Mouse (Mus musculus) midbrain, embryonic 10.5 days (tissue): ENCODE data around the gene Mycbpap. TPM values are rescaled to one million over a fixed set of nuclear protein-coding genes. Genes with fewer than 3 reads are reported as not detected.

Experiments
- DNase-seq: peaks from one replicate; pipeline ENCODE4 v3.0.0-alpha.2; 2017; ENCODE audit warnings: low spot score
- H3K27ac ChIP-seq: fragments of 300-500 bp; sonication (generic); replicated peaks from 2 replicates; pipeline ENCODE4 v1.5.1; 2016; ENCODE audit warnings: mild to moderate bottlenecking
- H3K27me3 ChIP-seq: fragments of 300-500 bp; sonication (generic); 2 replicates; pipeline ENCODE4 v1.6.1; 2016; ENCODE audit warnings: low read depth, mild to moderate bottlenecking; ENCODE audit not compliant: poor library complexity, severe bottlenecking
- H3K36me3 ChIP-seq: fragments of 300-500 bp; sonication (generic); 2 replicates; pipeline ENCODE4 v1.6.1; 2016; ENCODE audit warnings: mild to moderate bottlenecking, moderate library complexity
- H3K4me1 ChIP-seq: fragments of 300-500 bp; sonication (generic); 2 replicates; pipeline ENCODE4 v1.6.1; 2016
- H3K4me3 ChIP-seq: fragments of 300-500 bp; sonication (generic); 2 replicates; pipeline ENCODE4 v1.5.1; 2016; ENCODE audit warnings: mild to moderate bottlenecking, moderate library complexity
- H3K9me3 ChIP-seq: fragments of 300-500 bp; sonication (generic); replicated peaks from 2 replicates; pipeline ENCODE4 v1.6.1; 2016; ENCODE audit warnings: mild to moderate bottlenecking
- WGBS: fragments of 180-500 bp; shearing (Covaris S2); methylation state at CpG from one replicate; pipeline ENCODE4 v1.1.7; 2016; 5-methylcytosine and 5-hydroxymethylcytosine counted together
- polyA plus RNA-seq: library from polyadenylated mRNA; unstranded; fragments of >200 nt; fragmentation: Nextera tagmentation; extraction: Ambion mirVana; gene quantifications from 2 replicates; pipeline ENCODE4 v1.2.1, GENCODE M21; 2016

Mycbpap gene
- polyA plus RNA-seq, 1 experiment from 2014 or later, result 2.9 TPM

DNA sequence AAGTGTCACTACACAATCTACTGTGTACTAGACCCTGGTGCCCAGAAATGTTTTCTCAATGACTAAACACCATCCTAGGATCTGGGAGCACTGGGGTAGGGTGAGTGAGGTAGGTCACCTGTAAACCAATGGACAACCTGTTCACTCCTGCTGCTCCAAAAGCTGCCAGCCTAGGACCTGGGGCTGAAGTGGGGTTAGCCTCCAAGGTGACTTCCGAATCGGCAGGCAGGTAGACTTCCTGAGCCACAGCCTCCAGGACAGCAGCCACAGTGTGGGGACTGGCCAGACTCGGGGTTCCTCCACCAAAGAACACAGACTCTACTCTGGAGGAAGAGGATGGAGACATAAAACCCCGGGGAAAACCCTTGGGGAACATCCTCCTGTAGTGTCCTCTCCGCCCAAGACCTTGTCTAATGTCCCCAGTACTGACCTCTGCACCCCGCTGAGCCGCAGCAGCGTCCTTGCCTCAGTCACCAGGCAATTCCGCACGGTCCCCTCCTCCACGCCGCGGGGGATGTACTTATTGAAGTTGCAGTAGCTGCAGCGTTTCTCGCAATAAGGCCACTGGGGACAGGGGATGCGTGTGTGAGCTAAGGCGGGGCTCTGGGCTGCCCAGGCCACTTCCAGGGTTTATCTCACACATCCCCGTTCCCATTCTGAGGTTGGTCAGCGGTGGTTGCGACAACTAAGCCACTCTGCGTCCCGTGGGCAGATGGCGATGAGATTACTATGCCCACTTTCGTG lies 26.7 kb upstream of the Mycbpap start:
- 15% methylated on average over 24 of the region's 24 CpGs for WGBS
- no peaks in the 10 kb centered on the region; the same call in 1 of the 2 replicates for H3K9me3 ChIP-seq
- DNase-seq, result peak; percentile 49
- H3K36me3 ChIP-seq, result peaks cover 3% of the 10 kb centered on the region; the same call in 1 of the 2 replicates
- H3K4me3 ChIP-seq, result peak overlapping the region; percentile 69
- H3K27me3 ChIP-seq, result no peaks in the 10 kb centered on the region
- peak overlapping the region; percentile 94 for H3K27ac ChIP-seq
- H3K4me1 ChIP-seq, result peaks cover 26% of the 10 kb centered on the region

DNA sequence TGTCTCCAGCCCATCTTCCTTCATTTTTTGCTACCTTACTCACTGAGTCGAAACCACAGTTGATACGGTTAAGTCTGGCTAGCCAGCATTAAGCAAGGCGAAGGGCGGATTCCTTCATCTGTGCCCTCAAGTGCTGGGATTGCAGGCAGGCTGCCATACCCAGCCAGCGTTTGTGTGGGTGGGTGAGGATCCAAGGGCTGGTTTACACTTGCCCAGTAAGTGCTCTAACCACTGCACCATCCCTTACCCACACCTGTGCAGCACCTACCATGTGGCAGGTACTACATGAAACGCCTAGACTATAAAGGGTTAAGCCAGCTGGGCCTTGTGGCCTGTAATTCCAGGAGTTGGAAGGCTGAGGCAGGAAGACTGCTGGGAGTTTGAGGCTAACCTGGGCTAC lies 25.7 kb upstream of the Mycbpap start:
- peaks cover 26% of the 10 kb centered on the region for H3K4me1 ChIP-seq
- DNase-seq, result no peak
- WGBS, result 92% methylated on average over 6 of the region's 6 CpGs
- no peak overlapping the region for H3K27ac ChIP-seq
- H3K4me3 ChIP-seq, result no peak overlapping the region
- no peaks in the 10 kb centered on the region; the same call in 1 of the 2 replicates for H3K9me3 ChIP-seq
- H3K36me3 ChIP-seq, result peaks cover 13% of the 10 kb centered on the region
- H3K27me3 ChIP-seq, result no peaks in the 10 kb centered on the region

DNA sequence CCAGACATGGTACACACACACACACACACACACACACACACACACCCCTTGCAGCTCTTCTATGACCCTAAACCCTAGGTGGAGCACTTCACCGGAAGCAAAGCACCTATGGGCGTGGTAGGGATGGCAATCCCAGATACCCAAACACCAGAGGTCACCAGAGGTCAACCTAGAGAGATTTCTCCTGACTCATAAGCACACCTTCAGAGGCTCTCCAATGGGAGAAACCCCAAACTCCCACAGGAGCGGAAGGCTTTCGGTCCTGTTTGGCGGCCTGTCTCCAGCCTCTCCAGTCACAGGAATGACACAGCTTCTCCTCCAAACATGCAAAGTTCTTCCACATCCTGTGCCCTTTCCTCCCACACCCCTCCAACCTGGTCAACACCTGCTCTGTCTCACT lies 24.8 kb upstream of the Mycbpap start:
- Histone ChIP-seq H3K4me3 (no peak overlapping the region), H3K27me3 (no peaks in the 10 kb centered on the region), H3K4me1 (peaks cover 26% of the 10 kb centered on the region), H3K36me3 (peaks cover 16% of the 10 kb centered on the region), H3K27ac (no peak overlapping the region), H3K9me3 (no peaks in the 10 kb centered on the region; the same call in 1 of the 2 replicates)
- no peak for DNase-seq
- 95% methylated on average over 5 of the region's 5 CpGs for WGBS

GRCm38 (mm10) chr11:94544422-94544821 lies 22.9 kb upstream of the Mycbpap start:
- Histone ChIP-seq H3K27me3 (no peaks in the 10 kb centered on the region), H3K36me3 (peaks cover 16% of the 10 kb centered on the region), H3K9me3 (no peaks in the 10 kb centered on the region), H3K4me1 (peaks cover 24% of the 10 kb centered on the region), H3K27ac (0 out of 2 replicates have a peak overlapping the region, but pooled peaks have one; percentile 1), H3K4me3 (peak overlapping the region; percentile 35)
- 62% methylated on average over 18 of the region's 18 CpGs for WGBS
- no peak for DNase-seq

GRCm38 (mm10) chr11:94543932-94544331 lies 22.4 kb upstream of the Mycbpap start:
- peak; percentile 69 for DNase-seq
- peak overlapping the region; percentile 35; the same call in 1 of the 2 replicates for H3K4me3 ChIP-seq
- peaks cover 16% of the 10 kb centered on the region for H3K36me3 ChIP-seq
- H3K9me3 ChIP-seq, result no peaks in the 10 kb centered on the region
- 37% methylated on average over 9 of the region's 9 CpGs for WGBS
- peaks cover 21% of the 10 kb centered on the region for H3K4me1 ChIP-seq
- H3K27ac ChIP-seq, result no peak overlapping the region
- H3K27me3 ChIP-seq, result no peaks in the 10 kb centered on the region

DNA sequence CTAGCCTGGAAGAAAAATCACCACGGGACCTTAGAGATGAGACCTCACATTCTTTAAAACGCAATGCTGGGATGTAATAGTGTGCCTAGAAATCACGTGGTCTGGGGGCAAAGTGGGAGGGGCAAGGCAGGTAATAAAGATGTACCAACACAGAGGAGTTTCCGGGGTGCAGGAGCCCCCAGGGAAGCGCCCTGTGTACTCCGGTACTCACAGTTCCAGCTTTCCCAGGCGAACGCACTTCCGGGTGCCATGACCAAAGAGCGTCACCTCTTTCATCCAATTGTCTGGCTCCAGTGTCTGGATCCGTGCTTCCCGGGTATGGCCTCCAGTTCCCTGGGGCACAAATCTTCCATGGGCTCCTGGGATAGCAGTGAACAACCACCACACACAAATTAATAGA lies 21.8 kb upstream of the Mycbpap start:
- H3K4me1 ChIP-seq, result peaks cover 15% of the 10 kb centered on the region
- no peaks in the 10 kb centered on the region for H3K9me3 ChIP-seq
- no peaks in the 10 kb centered on the region for H3K27me3 ChIP-seq
- 85% methylated on average over 12 of the region's 12 CpGs for WGBS
- no peak overlapping the region for H3K27ac ChIP-seq
- DNase-seq, result no peak
- no peak overlapping the region for H3K4me3 ChIP-seq
- peaks cover 16% of the 10 kb centered on the region for H3K36me3 ChIP-seq

DNA sequence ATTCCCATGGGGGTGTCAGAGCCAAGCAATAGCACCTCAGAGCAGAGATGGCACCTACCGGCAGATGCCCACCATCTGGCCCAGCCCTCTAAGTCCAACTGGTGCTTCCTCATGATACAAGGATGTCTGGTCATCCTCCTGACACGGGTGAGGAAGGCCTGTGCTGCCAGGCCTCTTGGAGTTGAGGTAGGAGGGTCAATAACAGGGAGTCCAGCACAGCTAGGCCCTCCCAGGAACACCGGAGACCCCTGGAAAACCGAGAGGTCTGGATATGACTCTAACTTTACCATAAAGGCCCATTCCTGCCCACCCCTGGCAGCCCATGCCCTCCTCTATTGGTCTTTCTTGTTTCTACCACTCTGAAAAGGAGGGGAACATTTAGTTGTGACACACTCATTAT lies 20.9 kb upstream of the Mycbpap start:
- H3K27me3 ChIP-seq, result no peaks in the 10 kb centered on the region
- H3K27ac ChIP-seq, result no peak overlapping the region
- DNase-seq, result no peak
- peaks cover 9% of the 10 kb centered on the region for H3K4me1 ChIP-seq
- H3K4me3 ChIP-seq, result no peak overlapping the region
- H3K36me3 ChIP-seq, result peaks cover 16% of the 10 kb centered on the region
- WGBS, result 88% methylated on average over 4 of the region's 4 CpGs
- no peaks in the 10 kb centered on the region for H3K9me3 ChIP-seq

GRCm38 (mm10) chr11:94539761-94540160 lies 18.2 kb upstream of the Mycbpap start:
- Histone ChIP-seq H3K27me3 (no peaks in the 10 kb centered on the region), H3K27ac (no peak overlapping the region), H3K9me3 (no peaks in the 10 kb centered on the region), H3K4me1 (peaks cover 8% of the 10 kb centered on the region), H3K4me3 (no peak overlapping the region), H3K36me3 (peaks cover 16% of the 10 kb centered on the region)
- DNase-seq, result no peak
- WGBS, result 82% methylated on average over 7 of the region's 7 CpGs

- H3K27ac ChIP-seq, result no peak overlapping the region; the same call in 1 of the 2 replicates
- peaks cover 16% of the 10 kb centered on the region for H3K36me3 ChIP-seq
- no peaks in the 10 kb centered on the region for H3K9me3 ChIP-seq
- no peak for DNase-seq
- H3K4me1 ChIP-seq, result no peaks in the 10 kb centered on the region; the same call in 1 of the 2 replicates
- WGBS, result 64% methylated on average over 8 of the region's 8 CpGs
- no peaks in the 10 kb centered on the region for H3K27me3 ChIP-seq
- no peak overlapping the region for H3K4me3 ChIP-seq
These were observed 17.3 kb upstream of the Mycbpap start for GRCm38 (mm10) chr11:94538733-94539292.

- Histone ChIP-seq H3K36me3 (no peaks in the 10 kb centered on the region), H3K27me3 (no peaks in the 10 kb centered on the region), H3K27ac (no peak overlapping the region; the same call in 1 of the 2 replicates), H3K4me1 (no peaks in the 10 kb centered on the region), H3K4me3 (no peak overlapping the region), H3K9me3 (no peaks in the 10 kb centered on the region)
- no peak for DNase-seq
- WGBS, result 82% methylated on average over 8 of the region's 8 CpGs
These were observed 11.6 kb upstream of the Mycbpap start for GRCm38 (mm10) chr11:94533171-94533570.

GRCm38 (mm10) chr11:94528879-94529278 lies 7.3 kb upstream of the Mycbpap start:
- DNase-seq, result no peak
- no peak overlapping the region for H3K27ac ChIP-seq
- WGBS, result 59% methylated on average over 3 of the region's 3 CpGs
- no peak overlapping the region for H3K4me3 ChIP-seq
- H3K27me3 ChIP-seq, result no peaks in the 10 kb centered on the region
- H3K4me1 ChIP-seq, result peaks cover 13% of the 10 kb centered on the region
- H3K36me3 ChIP-seq, result no peaks in the 10 kb centered on the region
- H3K9me3 ChIP-seq, result no peaks in the 10 kb centered on the region

DNA sequence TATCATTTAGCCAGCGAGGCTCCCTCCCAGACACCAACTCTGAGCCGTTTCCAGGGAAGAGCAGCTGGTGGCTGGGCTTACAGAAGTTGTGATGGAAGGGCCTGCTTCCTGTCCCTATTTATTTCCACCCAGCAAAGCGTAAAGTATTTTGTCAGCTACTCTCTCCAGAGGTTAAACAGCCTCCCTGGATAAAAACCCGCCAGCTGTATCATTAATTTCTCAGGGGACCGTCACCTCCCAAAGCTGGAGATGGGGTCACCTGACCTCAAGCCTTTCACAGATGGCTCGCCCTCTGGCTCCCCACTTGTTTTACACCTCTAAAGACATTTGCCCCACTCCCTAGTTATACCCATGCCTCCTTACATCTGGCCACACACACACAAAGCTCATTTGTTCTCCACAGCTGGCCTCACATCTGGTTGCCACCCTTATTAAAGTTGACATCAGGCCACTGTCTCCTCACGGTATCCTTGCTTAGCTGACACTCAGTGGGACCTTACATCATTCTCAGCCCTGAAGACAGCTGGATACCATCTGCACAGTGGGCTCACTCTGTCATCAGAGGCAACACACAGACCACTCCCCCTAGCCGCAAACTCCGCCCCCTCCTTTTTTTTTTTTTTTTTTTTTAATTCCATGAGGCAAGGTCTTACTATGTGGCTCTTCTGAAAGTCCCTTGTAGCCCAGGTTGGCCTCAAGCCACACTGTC lies 4.8 kb upstream of the Mycbpap start:
- Histone ChIP-seq H3K27ac (no peak overlapping the region), H3K27me3 (peaks cover 18% of the 10 kb centered on the region), H3K4me1 (peaks cover 21% of the 10 kb centered on the region), H3K4me3 (no peak overlapping the region), H3K36me3 (no peaks in the 10 kb centered on the region), H3K9me3 (no peaks in the 10 kb centered on the region)
- DNase-seq, result no peak
- 53% methylated on average over 9 of the region's 9 CpGs for WGBS

- 77% methylated on average over 9 of the region's 9 CpGs for WGBS
- no peak for DNase-seq
- Histone ChIP-seq H3K36me3 (no peaks in the 10 kb centered on the region), H3K9me3 (no peaks in the 10 kb centered on the region; the same call in 1 of the 2 replicates), H3K27ac (no peak overlapping the region), H3K27me3 (no peaks in the 10 kb centered on the region), H3K4me1 (peaks cover 11% of the 10 kb centered on the region), H3K4me3 (no peak overlapping the region)
These were observed 8.1 kb downstream of the Mycbpap start for GRCm38 (mm10) chr11:94513452-94513851.
